ENCODE assay signal across 10 mouse cellular contexts in the genomic region with DNA sequence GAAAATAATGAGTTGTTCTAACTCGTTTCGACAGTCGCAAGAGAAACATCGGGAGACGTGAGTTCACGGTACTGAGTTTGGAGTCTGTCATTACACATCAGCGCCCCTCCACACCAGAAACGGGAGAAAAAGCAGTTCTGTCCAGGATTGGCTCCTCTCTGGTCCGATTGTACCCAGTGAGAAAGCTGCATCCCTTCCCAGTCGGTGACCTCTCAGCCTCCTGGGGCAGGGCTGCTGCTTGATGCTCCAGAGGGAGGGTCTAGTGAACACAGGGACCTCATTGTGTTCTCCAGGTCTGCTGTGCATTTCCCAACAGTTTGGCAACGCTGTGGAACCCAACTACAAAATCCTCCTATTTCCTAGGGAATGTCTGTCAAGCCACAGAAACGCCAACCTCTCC.
DNase-seq lines count a peak whose midpoint lies in the region; ATAC-seq lines count a peak whose summit lies in the region.
"Had no signal": no experiment of that assay in that cellular context is flagged by ENCODE, and none has a peak within 500 bp of the region (broad histone marks: within the 10 kb centered on the region; RNA-seq: fewer than 3 reads in every experiment).

No protein-coding gene starts in this region.

- H3K9me3 ChIP-seq in embryonic facial prominence, embryonic 13.5 days = no peaks in the 10 kb centered on the region
- no peaks in the 10 kb centered on the region for H3K9me3 ChIP-seq in midbrain, embryonic 14.5 days (ENCODE audit: control insufficient read depth, low read length)
- H3K9me3 ChIP-seq: liver, embryonic 13.5 days; stomach, embryonic 15.5 days had no signal

- WGBS in embryonic facial prominence, embryonic 13.5 days = 25% methylated on average over 12 of the region's 12 CpGs
- 51% methylated on average over 12 of the region's 12 CpGs for WGBS in midbrain, embryonic 14.5 days

- peak overlapping the region; percentile 26 for H3K4me2 ChIP-seq in embryonic facial prominence, embryonic 13.5 days
- H3K4me2 ChIP-seq in midbrain, embryonic 14.5 days (ENCODE audit: low read length) = no peak overlapping the region; the same call in 1 of the 2 replicates
- H3K4me2 ChIP-seq: liver, embryonic 13.5 days; stomach, embryonic 15.5 days had no signal

- no peak for ATAC-seq in embryonic facial prominence, embryonic 13.5 days (ENCODE audit: insufficient number of reproducible peaks, insufficient read depth, low FRiP score, low TSS enrichment, low read depth)
- ATAC-seq in midbrain, embryonic 14.5 days (ENCODE audit: low FRiP score, low TSS enrichment) = 0 out of 2 replicates have a peak, but pooled peaks have one; percentile 43

- H3K36me3 ChIP-seq in embryonic facial prominence, embryonic 13.5 days = no peaks in the 10 kb centered on the region
- H3K36me3 ChIP-seq in midbrain, embryonic 14.5 days (ENCODE audit: control insufficient read depth, insufficient read depth, low read length) = no peaks in the 10 kb centered on the region
- H3K36me3 ChIP-seq: liver, embryonic 13.5 days; stomach, embryonic 15.5 days had no signal

- peak overlapping the region; percentile 8; the same call in 1 of the 2 replicates for H3K27ac ChIP-seq in embryonic facial prominence, embryonic 13.5 days
- H3K27ac ChIP-seq in midbrain, embryonic 14.5 days (replicated peaks; ENCODE audit: low read depth, low read length) = 0 out of 2 replicates have a peak overlapping the region, but pooled peaks have one; percentile 20
- H3K27ac ChIP-seq: kidney, postnatal 0 days; liver, embryonic 13.5 days; stomach, embryonic 15.5 days had no signal

- intact Hi-C loops in heart, postnatal 25 days (cut with DNase I) = no loop called here

- peak; percentile 18 for DNase-seq in brain, adult 2 months (ENCODE audit: low read depth, low spot score)
- DNase-seq in heart, postnatal 25 days (ENCODE audit: low spot score) = peak; percentile 44
- peak; percentile 37 for DNase-seq in midbrain, embryonic 14.5 days
- DNase-seq in layer of hippocampus, postnatal 14 days (ENCODE audit: low spot score in 2 of 2) = no peak
- DNase-seq in left cerebral cortex, adult 9 months (ENCODE audit: low spot score in 2 of 2) = no peak
- no peak for DNase-seq in spleen, adult 12 weeks (ENCODE audit: low spot score)
- DNase-seq: liver, embryonic 13.5 days had no signal

- H3K4me1 ChIP-seq in embryonic facial prominence, embryonic 13.5 days = peaks cover 15% of the 10 kb centered on the region
- peaks cover 8% of the 10 kb centered on the region for H3K4me1 ChIP-seq in midbrain, embryonic 14.5 days (ENCODE audit: control insufficient read depth, insufficient read depth, low read length)
- H3K4me1 ChIP-seq: liver, embryonic 13.5 days; stomach, embryonic 15.5 days had no signal

- no peak overlapping the region for H3K4me3 ChIP-seq in embryonic facial prominence, embryonic 13.5 days
- no peak overlapping the region for H3K4me3 ChIP-seq in midbrain, embryonic 14.5 days (replicated peaks; ENCODE audit: low read depth, low read length)
- H3K4me3 ChIP-seq: liver, embryonic 13.5 days; stomach, embryonic 15.5 days had no signal

- no peaks in the 10 kb centered on the region for H3K27me3 ChIP-seq in embryonic facial prominence, embryonic 13.5 days
- H3K27me3 ChIP-seq in midbrain, embryonic 14.5 days (ENCODE audit: control insufficient read depth, insufficient read depth, low read length) = no peaks in the 10 kb centered on the region
- H3K27me3 ChIP-seq: liver, embryonic 13.5 days; stomach, embryonic 15.5 days had no signal

- no peak overlapping the region for H3K9ac ChIP-seq in embryonic facial prominence, embryonic 13.5 days
- H3K9ac ChIP-seq in midbrain, embryonic 14.5 days (replicated peaks; ENCODE audit: low read length) = no peak overlapping the region
- H3K9ac ChIP-seq: liver, embryonic 13.5 days; stomach, embryonic 15.5 days had no signal

Comparison
In these comparisons a context has a peak if more than half of its experiments do, and no peak if none do; other contexts are left out.
1. DNase-seq: peak in brain, adult 2 months (single experiment), heart, postnatal 25 days (single experiment) and midbrain, embryonic 14.5 days (single experiment); none in layer of hippocampus, postnatal 14 days (0 of 2), left cerebral cortex, adult 9 months (0 of 2) and spleen, adult 12 weeks (single experiment).